In genomic region chr7:67758506-67758857, GRCm38 (mm10) we compare ENCODE assay signal across 8 mouse cellular contexts. TPM values are rescaled to one million over a fixed set of nuclear protein-coding genes. Genes with fewer than 3 reads are reported as not detected.
DNase-seq lines count a peak whose midpoint lies in the region; ATAC-seq and TF ChIP-seq lines count a peak whose summit lies in the region.

No protein-coding gene starts in this region.

- no peaks in the 10 kb centered on the region for H3K36me3 ChIP-seq in erythroblast, embryonic 14.5 days (ENCODE audit: control insufficient read depth)
- H3K36me3 ChIP-seq in heart, embryonic 12.5 days = no peaks in the 10 kb centered on the region
- H3K36me3 ChIP-seq in liver, embryonic 14.5 days (replicated peaks; ENCODE audit: control insufficient read depth, insufficient read depth, low read depth) = no peaks in the 10 kb centered on the region

- no peak overlapping the region for H3K27ac ChIP-seq in heart, embryonic 12.5 days (ENCODE audit: poor library complexity, severe bottlenecking)
- H3K27ac ChIP-seq in liver, embryonic 14.5 days = no peak overlapping the region

- H3K9me3 ChIP-seq in erythroblast, embryonic 14.5 days (ENCODE audit: control insufficient read depth, low read length) = no peaks in the 10 kb centered on the region
- no peaks in the 10 kb centered on the region for H3K9me3 ChIP-seq in heart, embryonic 12.5 days (replicated peaks)
- no peaks in the 10 kb centered on the region for H3K9me3 ChIP-seq in liver, embryonic 14.5 days (ENCODE audit: control insufficient read depth, low read length)

- DNase-seq in ES-CJ7 (ENCODE audit: low read depth, low spot score) = peak; percentile 13
- no peak for DNase-seq in liver, embryonic 14.5 days (ENCODE audit: low read depth in 3 of 3, low spot score in 3 of 3)
- DNase-seq in adrenal gland, adult 2 months = no peak
- no peak for DNase-seq in right cerebral cortex, postnatal 25 days
- DNase-seq in thymus, postnatal 36 days = no peak

- H3K4me3 ChIP-seq in erythroblast, embryonic 14.5 days (replicated peaks) = peak overlapping the region; percentile 47
- peak overlapping the region; percentile 56 for H3K4me3 ChIP-seq in heart, embryonic 12.5 days
- H3K4me3 ChIP-seq in liver, embryonic 14.5 days (ENCODE audit: insufficient read depth in 1 of 2, low read depth in 2 of 2, low read length in 2 of 2) = no peak overlapping the region; a peak in 1 of 4 replicates

- H3K4me1 ChIP-seq in erythroblast, embryonic 14.5 days (ENCODE audit: control insufficient read depth) = peaks cover 11% of the 10 kb centered on the region
- 0 out of 2 replicates have a peak, but pooled peaks cover 6% of the 10 kb centered on the region for H3K4me1 ChIP-seq in heart, embryonic 12.5 days (replicated peaks)
- no peaks in the 10 kb centered on the region for H3K4me1 ChIP-seq in liver, embryonic 14.5 days (replicated peaks; ENCODE audit: control insufficient read depth in 2 of 2, insufficient read depth in 2 of 2, low read length in 1 of 2)

- no peak for TF ChIP-seq CTCF in liver, embryonic 14.5 days (IDR thresholded peaks at IDR 0.05; ENCODE audit: low read depth)

- no peak for ATAC-seq in erythroblast, adult 5-6 weeks (replicated peaks; ENCODE audit: low FRiP score, poor library complexity, severe bottlenecking)
- no peak for ATAC-seq in heart, embryonic 12.5 days (ENCODE audit: insufficient number of reproducible peaks, low FRiP score)
- ATAC-seq in liver, embryonic 14.5 days (ENCODE audit: insufficient read depth) = no peak

- WGBS in heart, embryonic 12.5 days = 1% methylated on average over 19 of the region's 19 CpGs
- 5% methylated on average over 19 of the region's 19 CpGs for WGBS in liver, embryonic 14.5 days (ENCODE audit: insufficient replicate concordance)

- no peak for TF ChIP-seq EP300 in liver, embryonic 14.5 days (IDR thresholded peaks at IDR 0.05; ENCODE audit: low read depth)

- H3K27me3 ChIP-seq in erythroblast, embryonic 14.5 days (ENCODE audit: control insufficient read depth) = peaks cover 30% of the 10 kb centered on the region
- H3K27me3 ChIP-seq in heart, embryonic 12.5 days (replicated peaks) = peaks cover 28% of the 10 kb centered on the region
- peaks cover 22% of the 10 kb centered on the region for H3K27me3 ChIP-seq in liver, embryonic 14.5 days (ENCODE audit: control insufficient read depth, insufficient read depth, low read length)

- H3K9ac ChIP-seq in heart, embryonic 12.5 days = peak overlapping the region; percentile 65
- no peak overlapping the region for H3K9ac ChIP-seq in liver, embryonic 14.5 days (replicated peaks)

- peak overlapping the region; percentile 87 for H3K4me2 ChIP-seq in heart, embryonic 12.5 days
- peak overlapping the region; percentile 61 for H3K4me2 ChIP-seq in liver, embryonic 14.5 days (ENCODE audit: low read depth)

RNA-seq across cellular contexts. Expression of gene Synm, which starts 1.1 kb away (rescaled TPM):
- polyA plus RNA-seq in erythroblast, embryonic 14.5 days (2012) = 0.01 TPM in 1 of 2 replicates, not detected in the other
- total RNA-seq in erythroblast, adult 5-6 weeks (2015; ENCODE audit: low replicate concordance) = not detected in 2 replicates
- not detected in 2 replicates for total RNA-seq in erythroblast, adult 5-6 weeks (2017; ENCODE audit: low replicate concordance)
- 6.6 and 6.7 TPM in 2 replicates for polyA plus RNA-seq in heart, embryonic 12.5 days (2016; fragmentation: Nextera tagmentation; extraction: Ambion mirVana)
- 0.03 TPM in 2 replicates for polyA plus RNA-seq in liver, embryonic 14.5 days (2012; rRNA removed)
- polyA plus RNA-seq in liver, embryonic 14.5 days (2014; fragmentation: Nextera tagmentation; extraction: Ambion mirVana) = 0.05 TPM in 2 replicates
- total RNA-seq in adrenal gland, adult 2 months (2021) = 10 to 100 TPM in 1 of 2 experiments, 1 to 10 TPM in 1; 8.2 to 17.8 TPM
- 3.6 and 5.1 TPM in 2 replicates for polyA plus RNA-seq in adrenal gland, adult 2 months (2012; rRNA removed)

Comparison
In these comparisons a context has a peak if more than half of its experiments do, and no peak if none do; other contexts are left out.
1. H3K4me3 ChIP-seq: peak in erythroblast, embryonic 14.5 days (single experiment) and heart, embryonic 12.5 days (single experiment); none in liver, embryonic 14.5 days (0 of 2).